7 mouse cellular contexts compared by ENCODE assay signal in genomic region chr11:4874551-4874950, GRCm38 (mm10). TPM values are rescaled to one million over a fixed set of nuclear protein-coding genes. Genes with fewer than 3 reads are reported as not detected.
DNase-seq lines count a peak whose midpoint lies in the region; ATAC-seq lines count a peak whose summit lies in the region.

No protein-coding gene starts in this region.

- peak overlapping the region; percentile 72 for H3K4me3 ChIP-seq in forebrain, embryonic 14.5 days (ENCODE audit: low read depth, low read length)

- peak; percentile 42 for ATAC-seq in forebrain, embryonic 14.5 days
- peak; percentile 15; the same call in 1 of the 2 replicates for ATAC-seq in monocyte, adult 5-6 weeks (replicated peaks; ENCODE audit: insufficient number of reproducible peaks, low FRiP score, low TSS enrichment, poor library complexity, severe bottlenecking)

- H3K4me1 ChIP-seq in forebrain, embryonic 14.5 days (ENCODE audit: control insufficient read depth, insufficient read depth, low read length), result peaks cover 6% of the 10 kb centered on the region

- no peaks in the 10 kb centered on the region for H3K27me3 ChIP-seq in forebrain, embryonic 14.5 days (replicated peaks; ENCODE audit: control insufficient read depth, insufficient read depth, low read length)

- H3K4me2 ChIP-seq in forebrain, embryonic 14.5 days (ENCODE audit: low read length), result peak overlapping the region; percentile 69

- WGBS in forebrain, embryonic 14.5 days, result 3% methylated on average over 10 of the region's 10 CpGs

- no peaks in the 10 kb centered on the region for H3K9me3 ChIP-seq in forebrain, embryonic 14.5 days (replicated peaks; ENCODE audit: control insufficient read depth, low read length)

- peak overlapping the region; percentile 87 for H3K9ac ChIP-seq in forebrain, embryonic 14.5 days (ENCODE audit: low read length)

- no peak overlapping the region for H3K27ac ChIP-seq in forebrain, embryonic 14.5 days (ENCODE audit: low read depth, low read length)

- DNase-seq in 3134 (ENCODE audit: extremely low read depth, insufficient read length, low spot score) (peak; percentile 19), 416B (ENCODE audit: low read depth) (peak; percentile 34)
- peak; percentile 7 for DNase-seq in forebrain, embryonic 14.5 days (ENCODE audit: low spot score)
- peak; percentile 82 to 84 for DNase-seq in kidney, postnatal 36 days
- DNase-seq in ovary, postnatal 36 days (ENCODE audit: low spot score), result no peak
- no peak for DNase-seq in frontal cortex, postnatal 14 days (ENCODE audit: low spot score in 2 of 2)

- peaks cover 5% of the 10 kb centered on the region; the same call in 1 of the 2 replicates for H3K36me3 ChIP-seq in forebrain, embryonic 14.5 days (ENCODE audit: control insufficient read depth, insufficient read depth, low read length)

RNA-seq across cellular contexts. Expression of gene Nipsnap1, which starts 0.8 kb away (rescaled TPM):
- 119 and 122 TPM in 2 replicates for polyA plus RNA-seq in forebrain, embryonic 14.5 days (2014; fragmentation: Nextera tagmentation; extraction: Ambion mirVana)
- 3.4 to 12.7 TPM (median 4.8 TPM) in 3 replicates for total RNA-seq in monocyte, adult 5-6 weeks (2017)

RNA-seq across cellular contexts. Expression of gene Thoc5, which starts 20.6 kb away (rescaled TPM):
- polyA plus RNA-seq in forebrain, embryonic 14.5 days (2014; fragmentation: Nextera tagmentation; extraction: Ambion mirVana), result 72.8 and 77.5 TPM in 2 replicates
- 32.0 to 53.6 TPM (median 48.2 TPM) in 3 replicates for total RNA-seq in monocyte, adult 5-6 weeks (2017)

RNA-seq across cellular contexts. Expression of gene Nf2, which starts 25.2 kb away (rescaled TPM):
- polyA plus RNA-seq in forebrain, embryonic 14.5 days (2014; fragmentation: Nextera tagmentation; extraction: Ambion mirVana), result 44.9 and 56.2 TPM in 2 replicates
- total RNA-seq in monocyte, adult 5-6 weeks (2017), result 40.6 to 78.6 TPM (median 70.4 TPM) in 3 replicates

Comparison
In these comparisons a context has a peak if more than half of its experiments do, and no peak if none do; other contexts are left out.
1. DNase-seq: peak in 3134 (single experiment), 416B (single experiment), forebrain, embryonic 14.5 days (single experiment) and kidney, postnatal 36 days (2 of 2); none in ovary, postnatal 36 days (single experiment) and frontal cortex, postnatal 14 days (0 of 2).